Mouse (Mus musculus): ENCODE measurements around the gene Adad1. TPM values are rescaled to one million over a fixed set of nuclear protein-coding genes. Genes with fewer than 3 reads are reported as not detected.

The Adad1 gene
- polyA plus RNA-seq, 1 experiment from 2014 or later, result not detected

Other genes starting within 250 kb of the Adad1 start
- 12.7 and 16.7 TPM in 2 replicates for gene 4932438A13Rik, start 200.4 kb upstream of the Adad1 start, polyA plus RNA-seq (2015; fragmentation: Nextera tagmentation; extraction: Ambion mirVana)
- 0.13 TPM in 1 of 2 replicates, not detected in the other for gene Il2, start 62.4 kb downstream of the Adad1 start, polyA plus RNA-seq (2015; fragmentation: Nextera tagmentation; extraction: Ambion mirVana)
- not detected in 2 replicates for gene Il21, start 169.1 kb downstream of the Adad1 start, polyA plus RNA-seq (2015; fragmentation: Nextera tagmentation; extraction: Ambion mirVana)
- 4.0 and 5.1 TPM in 2 replicates for gene Bbs12, start 249.0 kb downstream of the Adad1 start, polyA plus RNA-seq (2015; fragmentation: Nextera tagmentation; extraction: Ambion mirVana)
- 2.1 and 3.0 TPM in 2 replicates for gene Cetn4, start 249.2 kb downstream of the Adad1 start, polyA plus RNA-seq (2015; fragmentation: Nextera tagmentation; extraction: Ambion mirVana)